Mouse (Mus musculus) limb, embryonic 13.5 days (tissue): ENCODE measurements at regions not wholly inside any gene's neighbourhood (a gene's known extent, or its start where the extent isn't known, plus 50 kb on each side); places are given as distances from the start of the nearest gene placed in this dataset.

ENCODE experiments used
- ATAC-seq: fragments of 200-750 bp; cut with Nextera tagmentation; 2 replicates; pipeline ENCODE4 v1.8.0; 2017; ENCODE audit warnings: low read depth, moderate number of reproducible peaks, moderate TSS enrichment; ENCODE audit not compliant: low FRiP score
- H3K27ac ChIP-seq: fragments of 300-500 bp; sonication (generic); 2 replicates; pipeline ENCODE4 v1.5.1; 2015; ENCODE audit warnings: inconsistent platforms, mild to moderate bottlenecking, moderate library complexity
- H3K27me3 ChIP-seq: fragments of 300-500 bp; sonication (generic); 2 replicates; pipeline ENCODE4 v1.6.1; 2015; ENCODE audit warnings: mild to moderate bottlenecking, inconsistent platforms
- H3K36me3 ChIP-seq: fragments of 300-500 bp; sonication (generic); 2 replicates; pipeline ENCODE4 v1.6.1; 2015; ENCODE audit warnings: inconsistent platforms, mild to moderate bottlenecking, moderate library complexity
- H3K4me1 ChIP-seq: fragments of 300-500 bp; sonication (generic); 2 replicates; pipeline ENCODE4 v1.6.1; 2015; ENCODE audit warnings: inconsistent platforms
- H3K4me2 ChIP-seq: fragments of 300-500 bp; sonication (generic); replicated peaks from 2 replicates; pipeline ENCODE4 v1.6.1; 2015; ENCODE audit warnings: inconsistent platforms, mild to moderate bottlenecking, moderate library complexity
- H3K4me3 ChIP-seq: fragments of 300-500 bp; sonication (generic); 2 replicates; pipeline ENCODE4 v1.5.1; 2015; ENCODE audit warnings: moderate library complexity, mild to moderate bottlenecking, inconsistent platforms
- H3K9ac ChIP-seq: fragments of 300-500 bp; sonication (generic); 2 replicates; pipeline ENCODE4 v1.6.1; 2015; ENCODE audit warnings: mild to moderate bottlenecking, inconsistent platforms
- H3K9me3 ChIP-seq: fragments of 300-500 bp; sonication (generic); 2 replicates; pipeline ENCODE4 v1.6.1; 2016; ENCODE audit warnings: inconsistent platforms
- whole genome bisulfite sequencing: fragments of 180-500 bp; shearing (Covaris S2); methylation state at CpG from one replicate; pipeline ENCODE4 v1.1.7; 2015; 5-methylcytosine and 5-hydroxymethylcytosine counted together

DNA sequence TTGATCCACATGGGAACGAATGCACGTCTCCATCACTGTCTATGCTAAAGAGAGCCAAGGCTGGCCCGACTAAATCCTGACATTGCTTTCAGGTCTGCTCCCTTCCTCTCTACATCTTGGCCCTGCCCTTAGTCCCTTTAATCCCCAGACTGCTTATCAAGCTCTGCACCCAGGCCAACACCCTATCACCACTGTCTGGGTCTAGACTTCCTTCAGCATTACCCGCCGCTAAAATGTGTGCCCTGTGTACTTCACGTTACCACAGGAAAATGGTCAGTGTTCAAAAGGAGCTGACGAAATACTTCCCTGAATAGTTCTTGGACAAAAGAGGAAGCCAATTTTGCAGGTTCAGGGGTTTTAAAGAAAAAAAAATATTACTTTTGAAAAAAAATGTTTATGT is 100.0 kb upstream of the Thbs1 start:
- Histone ChIP-seq H3K9me3 (no peaks in the 10 kb centered on the region), H3K4me2 (no peak overlapping the region), H3K27ac (no peak overlapping the region), H3K27me3 (no peaks in the 10 kb centered on the region), H3K4me3 (no peak overlapping the region), H3K4me1 (no peaks in the 10 kb centered on the region), H3K9ac (no peak overlapping the region), H3K36me3 (no peaks in the 10 kb centered on the region)
- WGBS: 91% methylated on average over 7 of the region's 7 CpGs
- no peak for ATAC-seq

DNA sequence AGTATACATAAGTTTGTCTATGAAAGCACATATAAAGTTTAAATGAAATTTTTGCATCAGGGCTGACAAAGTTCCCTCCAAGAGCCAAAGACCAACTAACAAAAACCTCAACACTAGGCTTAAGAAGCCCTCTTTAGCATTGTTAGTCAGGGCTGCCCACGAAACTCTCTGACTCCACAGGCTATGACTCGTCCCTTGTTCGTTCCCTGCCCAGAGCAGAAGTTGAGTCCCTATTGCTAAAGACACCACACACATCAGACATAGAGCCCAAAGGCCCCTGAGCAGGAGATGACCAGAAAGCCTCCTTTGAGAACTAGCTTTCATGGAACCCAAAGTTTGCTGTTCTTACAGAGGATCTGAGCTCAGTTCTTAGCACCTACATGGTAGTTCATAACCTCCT is 99.5 kb upstream of the Thbs1 start:
- H3K4me1 ChIP-seq: no peaks in the 10 kb centered on the region
- no peak for ATAC-seq
- no peak overlapping the region for H3K4me2 ChIP-seq
- H3K27ac ChIP-seq: no peak overlapping the region
- no peaks in the 10 kb centered on the region for H3K9me3 ChIP-seq
- H3K4me3 ChIP-seq: no peak overlapping the region
- no peaks in the 10 kb centered on the region for H3K36me3 ChIP-seq
- H3K27me3 ChIP-seq: no peaks in the 10 kb centered on the region
- H3K9ac ChIP-seq: no peak overlapping the region
- 88% methylated on average over 3 of the region's 3 CpGs for WGBS

DNA sequence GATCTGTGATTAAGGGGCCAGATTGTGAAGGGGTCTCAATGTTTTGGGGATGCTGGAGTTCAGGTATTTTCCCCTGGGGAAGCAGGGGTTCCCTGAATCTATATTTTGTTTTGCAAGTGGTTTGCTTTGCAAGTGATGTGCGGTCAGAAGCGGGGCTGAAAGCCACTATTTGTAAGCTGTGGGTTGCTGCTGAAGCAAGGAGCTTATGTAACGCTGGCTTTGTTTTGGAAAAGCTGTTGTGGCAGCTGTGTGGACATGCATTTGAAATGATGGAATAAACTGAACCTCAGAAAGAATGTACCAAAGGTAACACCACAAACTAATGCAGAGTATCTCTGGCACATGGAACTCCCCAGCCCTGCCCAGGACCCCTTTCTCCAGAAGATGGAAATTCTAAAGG is 98.5 kb upstream of the Thbs1 start:
- Histone ChIP-seq H3K27ac (no peak overlapping the region), H3K4me1 (no peaks in the 10 kb centered on the region), H3K9me3 (no peaks in the 10 kb centered on the region), H3K27me3 (no peaks in the 10 kb centered on the region), H3K9ac (no peak overlapping the region), H3K4me3 (no peak overlapping the region), H3K36me3 (no peaks in the 10 kb centered on the region), H3K4me2 (no peak overlapping the region)
- WGBS: 85% methylated on average over 3 of the region's 3 CpGs
- no peak for ATAC-seq

DNA sequence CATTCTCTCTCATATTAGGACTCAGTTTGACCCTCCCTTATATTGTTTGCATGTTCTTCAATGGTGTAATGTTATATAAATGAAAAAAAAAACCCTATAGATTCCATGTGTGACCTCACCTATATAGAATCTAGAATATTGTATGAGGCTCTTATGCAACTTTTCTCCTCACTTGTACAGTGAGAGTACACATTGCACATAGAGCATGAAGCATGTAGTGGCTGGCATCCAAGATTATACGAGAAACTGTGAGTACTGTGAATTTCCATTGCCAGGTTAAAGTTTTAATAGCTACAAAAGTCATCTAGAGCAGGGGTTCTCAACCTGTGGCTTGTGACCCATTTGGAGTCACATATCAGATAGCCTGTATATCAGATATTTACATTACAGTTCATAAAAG is 96.5 kb upstream of the Thbs1 start:
- Histone ChIP-seq H3K36me3 (no peaks in the 10 kb centered on the region), H3K4me2 (no peak overlapping the region), H3K27me3 (no peaks in the 10 kb centered on the region), H3K4me3 (no peak overlapping the region), H3K9ac (no peak overlapping the region), H3K27ac (no peak overlapping the region), H3K4me1 (no peaks in the 10 kb centered on the region), H3K9me3 (no peaks in the 10 kb centered on the region)
- WGBS: 57% methylated on average over 1 of the region's 1 CpGs
- no peak for ATAC-seq

DNA sequence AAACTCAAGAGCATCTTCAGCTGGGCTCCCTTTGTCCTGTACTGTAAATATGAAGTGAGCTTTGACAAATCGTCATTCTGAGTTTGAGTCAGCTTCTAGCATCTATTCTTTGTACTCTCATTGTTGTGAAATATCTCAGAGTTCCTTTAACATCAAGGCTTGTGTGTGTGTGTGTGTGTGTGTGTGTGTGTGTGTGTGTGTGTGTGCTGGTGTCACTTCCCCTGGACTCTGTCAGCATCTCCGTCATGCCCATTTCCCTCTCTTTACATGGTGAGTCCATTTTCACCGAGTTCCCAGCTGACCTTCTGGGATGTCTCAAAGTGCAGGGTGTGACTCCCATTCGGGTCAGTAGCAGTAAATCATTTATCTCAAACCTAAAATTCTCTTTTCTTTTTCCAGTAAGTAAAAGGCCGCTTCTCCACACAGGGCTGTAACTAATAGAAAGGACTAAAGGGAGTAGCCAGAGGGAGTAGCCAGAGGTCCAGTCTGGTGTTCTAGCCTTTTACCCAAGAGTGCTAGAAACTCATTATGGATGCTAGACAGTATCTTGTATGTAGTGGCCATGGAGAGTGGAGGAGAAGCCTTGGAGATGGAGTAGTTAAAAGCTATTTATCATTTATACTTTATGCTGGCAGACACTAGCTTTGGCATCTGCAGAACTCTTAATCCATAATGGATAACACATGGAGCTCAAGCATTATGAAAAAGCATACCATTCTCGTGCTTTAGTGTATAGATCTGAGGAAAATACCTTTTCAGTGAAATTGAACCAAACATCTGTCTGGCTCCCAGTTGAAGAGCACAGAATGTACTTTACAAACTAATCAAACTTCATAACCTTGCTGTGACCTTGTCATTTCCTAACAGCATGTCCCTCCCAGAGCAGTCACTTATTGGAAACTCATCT is 85.6 kb upstream of the Thbs1 start:
- Histone ChIP-seq H3K4me3 (no peak overlapping the region), H3K9me3 (no peaks in the 10 kb centered on the region), H3K4me1 (0 out of 2 replicates have a peak, but pooled peaks cover 3% of the 10 kb centered on the region), H3K9ac (no peak overlapping the region), H3K4me2 (no peak overlapping the region), H3K36me3 (no peaks in the 10 kb centered on the region), H3K27me3 (no peaks in the 10 kb centered on the region), H3K27ac (no peak overlapping the region)
- ATAC-seq: no peak
- 68% methylated on average over 6 of the region's 6 CpGs for WGBS

DNA sequence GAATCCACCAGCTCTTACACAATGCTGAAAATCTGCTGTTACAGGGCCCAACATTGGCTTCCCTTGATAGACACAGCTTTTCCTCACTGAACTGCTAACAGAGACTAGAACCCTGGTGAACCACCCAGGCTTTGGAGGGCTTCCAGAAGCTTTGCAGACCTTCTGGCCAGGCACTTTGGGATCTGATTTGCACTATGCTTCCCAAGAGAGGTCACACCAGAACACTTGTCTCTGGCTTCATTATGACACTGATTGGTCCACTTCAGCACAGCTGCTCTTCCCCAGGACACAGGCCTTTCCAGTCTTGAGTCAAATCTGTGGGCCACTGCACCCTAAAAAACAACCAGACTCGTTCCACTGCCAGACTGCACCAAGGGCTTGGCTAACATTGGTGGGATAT is 82.8 kb upstream of the Thbs1 start:
- no peaks in the 10 kb centered on the region for H3K27me3 ChIP-seq
- H3K36me3 ChIP-seq: no peaks in the 10 kb centered on the region
- WGBS: 73% methylated on average over 1 of the region's 1 CpGs
- no peak overlapping the region for H3K27ac ChIP-seq
- 0 out of 2 replicates have a peak, but pooled peaks cover 3% of the 10 kb centered on the region for H3K4me1 ChIP-seq
- H3K9me3 ChIP-seq: no peaks in the 10 kb centered on the region
- H3K9ac ChIP-seq: no peak overlapping the region
- H3K4me3 ChIP-seq: no peak overlapping the region
- ATAC-seq: no peak
- no peak overlapping the region for H3K4me2 ChIP-seq

DNA sequence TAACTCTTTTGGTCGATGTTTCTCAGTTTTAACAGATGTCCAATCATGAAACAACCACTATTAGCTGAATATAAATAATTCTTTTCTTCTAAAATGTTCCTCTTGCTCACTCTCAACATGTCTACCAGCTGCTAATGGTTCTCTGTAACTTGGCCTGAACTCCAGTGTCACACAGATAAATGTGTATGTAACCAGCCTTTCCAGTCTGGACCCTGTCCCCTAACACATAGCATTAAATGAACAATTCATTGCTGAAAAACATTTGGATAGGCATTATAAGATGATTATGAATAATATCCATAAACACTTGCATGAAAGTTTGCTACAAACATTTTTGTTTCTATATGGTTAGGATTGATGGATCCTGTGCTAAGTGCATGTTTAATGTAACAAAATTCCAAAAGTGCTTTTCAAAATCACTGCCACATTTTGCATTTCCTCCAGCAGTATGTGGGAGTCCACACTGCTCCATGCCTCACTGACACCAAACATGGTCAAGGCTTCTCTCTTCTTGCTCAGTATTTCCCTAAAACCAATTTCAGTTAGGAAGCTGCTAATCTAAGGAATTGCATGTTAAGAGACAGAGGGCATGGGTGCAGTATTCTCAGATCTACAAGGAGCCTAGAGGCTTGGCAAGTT is 82.1 kb upstream of the Thbs1 start:
- no peaks in the 10 kb centered on the region for H3K9me3 ChIP-seq
- 0 out of 2 replicates have a peak, but pooled peaks cover 3% of the 10 kb centered on the region for H3K4me1 ChIP-seq
- H3K36me3 ChIP-seq: no peaks in the 10 kb centered on the region
- no peak overlapping the region for H3K9ac ChIP-seq
- H3K4me2 ChIP-seq: no peak overlapping the region
- 74% methylated on average over 1 of the region's 1 CpGs for WGBS
- no peak for ATAC-seq
- H3K4me3 ChIP-seq: no peak overlapping the region
- H3K27me3 ChIP-seq: no peaks in the 10 kb centered on the region
- H3K27ac ChIP-seq: no peak overlapping the region

DNA sequence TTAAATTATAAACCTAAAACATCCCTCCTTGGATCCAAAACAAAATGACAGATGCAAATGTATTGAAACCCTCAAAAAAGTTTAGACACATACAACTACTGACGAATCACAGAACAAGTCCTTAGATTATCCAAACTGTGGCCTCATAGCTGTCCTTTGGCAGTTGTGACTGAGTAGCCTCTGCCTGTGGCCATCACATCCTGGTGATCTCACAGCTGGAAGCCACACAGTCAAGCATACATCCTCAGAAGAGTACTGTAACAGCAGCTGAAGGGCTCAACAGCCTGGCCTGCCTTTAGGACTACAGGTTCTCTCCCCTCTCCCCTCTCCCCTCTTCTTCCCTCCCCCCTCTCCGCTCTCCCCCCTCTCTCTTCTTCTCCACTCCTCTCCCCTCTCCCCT is 80.0 kb upstream of the Thbs1 start:
- WGBS: 91% methylated on average over 2 of the region's 2 CpGs
- Histone ChIP-seq H3K4me3 (no peak overlapping the region), H3K27ac (no peak overlapping the region), H3K27me3 (no peaks in the 10 kb centered on the region), H3K9ac (no peak overlapping the region), H3K4me1 (no peaks in the 10 kb centered on the region), H3K9me3 (no peaks in the 10 kb centered on the region), H3K4me2 (no peak overlapping the region), H3K36me3 (no peaks in the 10 kb centered on the region)
- ATAC-seq: no peak

DNA sequence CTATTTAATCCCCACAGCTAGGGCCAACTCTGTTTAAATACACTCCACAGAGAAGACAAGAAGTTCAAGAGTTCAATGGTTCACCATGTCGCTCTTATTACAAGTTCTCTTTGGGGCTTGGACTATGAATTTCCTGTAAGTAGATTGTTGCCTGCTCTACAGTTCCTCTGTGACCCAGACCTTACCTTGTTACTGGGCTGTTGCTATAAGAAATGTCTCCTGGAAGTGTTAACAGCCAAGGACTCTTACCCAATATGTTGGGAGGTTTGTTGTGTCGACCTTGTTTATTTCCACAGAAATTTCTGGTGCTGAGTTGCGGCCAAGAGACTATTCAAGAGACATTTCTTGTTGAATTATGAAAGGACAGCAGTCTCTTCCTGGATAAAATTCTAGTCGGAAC is 78.3 kb upstream of the Thbs1 start:
- no peaks in the 10 kb centered on the region for H3K4me1 ChIP-seq
- no peaks in the 10 kb centered on the region for H3K36me3 ChIP-seq
- H3K4me3 ChIP-seq: no peak overlapping the region
- no peak overlapping the region for H3K9ac ChIP-seq
- H3K9me3 ChIP-seq: no peaks in the 10 kb centered on the region
- no peak overlapping the region for H3K4me2 ChIP-seq
- 76% methylated on average over 4 of the region's 4 CpGs for WGBS
- H3K27me3 ChIP-seq: no peaks in the 10 kb centered on the region
- ATAC-seq: no peak
- H3K27ac ChIP-seq: no peak overlapping the region

DNA sequence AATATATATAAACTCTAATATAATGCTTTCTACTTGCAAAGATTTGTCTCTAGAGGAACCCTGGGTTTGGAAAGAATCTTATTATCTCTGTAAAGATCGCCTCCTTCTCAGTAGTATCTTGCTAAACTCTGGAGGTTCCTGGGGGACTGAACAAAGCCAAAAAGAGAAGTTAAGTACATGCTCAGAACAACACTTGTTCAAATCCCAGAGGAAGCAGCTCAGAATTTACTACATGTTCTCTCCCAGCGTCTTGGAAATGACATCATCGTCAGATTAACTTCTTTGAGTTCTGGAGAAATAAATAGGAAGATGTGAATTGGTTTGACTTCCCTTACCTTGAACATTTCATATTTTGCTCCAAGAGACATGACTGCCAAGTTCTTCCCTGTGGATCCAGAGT is 77.7 kb upstream of the Thbs1 start:
- H3K27ac ChIP-seq: no peak overlapping the region
- H3K4me3 ChIP-seq: no peak overlapping the region
- H3K4me1 ChIP-seq: no peaks in the 10 kb centered on the region
- H3K27me3 ChIP-seq: no peaks in the 10 kb centered on the region
- H3K4me2 ChIP-seq: no peak overlapping the region
- H3K36me3 ChIP-seq: no peaks in the 10 kb centered on the region
- H3K9ac ChIP-seq: no peak overlapping the region
- no peak for ATAC-seq
- no peaks in the 10 kb centered on the region for H3K9me3 ChIP-seq
- WGBS: 69% methylated on average over 3 of the region's 3 CpGs

DNA sequence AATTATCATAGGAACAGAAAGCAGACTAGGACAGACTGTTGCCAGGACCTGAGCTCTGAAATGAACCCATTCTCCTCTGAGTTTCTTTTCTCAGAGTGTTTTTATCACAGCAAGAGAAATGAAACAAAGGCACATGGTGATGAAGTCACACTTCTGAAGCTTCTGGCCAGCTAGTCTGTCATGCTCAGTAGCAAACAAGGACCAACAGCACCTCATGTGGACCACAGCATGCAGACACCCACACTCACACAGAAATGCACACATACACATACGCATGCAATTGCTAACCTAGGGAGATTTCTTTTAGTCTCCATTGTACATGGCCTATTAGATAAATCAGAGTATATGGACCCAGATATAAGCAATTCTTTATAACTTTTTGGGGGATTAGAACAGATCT is 76.3 kb upstream of the Thbs1 start:
- no peak for ATAC-seq
- H3K4me2 ChIP-seq: no peak overlapping the region
- H3K9ac ChIP-seq: no peak overlapping the region
- no peaks in the 10 kb centered on the region for H3K27me3 ChIP-seq
- peaks cover 3% of the 10 kb centered on the region; the same call in 1 of the 2 replicates for H3K4me1 ChIP-seq
- no peaks in the 10 kb centered on the region for H3K36me3 ChIP-seq
- H3K4me3 ChIP-seq: no peak overlapping the region
- H3K9me3 ChIP-seq: no peaks in the 10 kb centered on the region
- no peak overlapping the region for H3K27ac ChIP-seq
- 97% methylated on average over 1 of the region's 1 CpGs for whole genome bisulfite sequencing

DNA sequence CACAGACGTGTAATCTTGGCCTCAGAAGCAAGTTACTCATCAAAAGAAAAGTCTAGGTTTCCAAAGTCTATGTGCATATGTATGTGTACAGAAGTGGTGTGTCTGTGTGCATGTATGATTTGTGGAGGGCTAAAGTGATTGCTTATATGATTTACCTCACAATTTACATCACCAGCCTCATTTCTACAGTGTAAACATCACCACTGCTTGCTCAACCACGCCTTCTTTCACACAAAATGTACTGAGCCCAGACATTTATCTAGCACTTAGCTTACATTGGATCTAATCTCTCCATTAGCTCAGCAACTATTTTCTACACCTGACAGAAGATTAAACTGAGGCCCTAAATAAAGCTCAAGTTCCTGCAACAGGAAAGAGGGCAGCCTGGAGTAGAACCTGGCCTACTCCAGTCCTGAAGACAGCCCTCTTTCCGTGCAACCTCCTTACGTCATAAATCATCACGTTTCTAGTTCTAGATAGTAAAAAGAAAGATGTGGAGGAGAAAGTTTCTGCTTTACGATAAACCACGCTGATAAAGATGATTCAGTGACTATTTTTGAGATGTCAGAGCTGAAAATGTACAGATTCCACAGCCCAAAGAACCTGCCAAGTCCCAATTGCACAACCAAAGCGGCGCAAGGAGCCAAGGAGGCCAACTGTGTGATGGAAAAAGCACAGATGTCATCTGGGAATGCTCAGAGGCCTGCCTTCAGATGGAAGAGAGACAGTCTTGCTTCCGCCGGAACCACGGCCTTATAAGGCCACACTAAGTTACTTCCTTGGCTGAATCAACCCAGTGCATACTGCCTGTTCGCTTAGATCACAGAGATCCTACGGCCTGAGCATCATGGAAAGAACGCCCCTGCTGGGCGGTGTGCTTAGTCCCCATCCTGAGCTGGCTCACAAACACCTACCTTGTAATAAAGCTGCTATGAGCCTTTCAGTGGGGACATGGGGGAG is 72.5 kb upstream of the Thbs1 start:
- WGBS: 84% methylated on average over 16 of the region's 16 CpGs
- no peak; the same call in 1 of the 2 replicates for ATAC-seq
- Histone ChIP-seq H3K4me1 (peaks cover 3% of the 10 kb centered on the region; the same call in 1 of the 2 replicates), H3K4me2 (no peak overlapping the region), H3K27me3 (no peaks in the 10 kb centered on the region), H3K27ac (no peak overlapping the region), H3K36me3 (no peaks in the 10 kb centered on the region), H3K4me3 (no peak overlapping the region), H3K9me3 (no peaks in the 10 kb centered on the region), H3K9ac (no peak overlapping the region)
